Mouse (Mus musculus) adrenal gland, postnatal 10 days (tissue): Measurements from ENCODE around the gene Cd2. TPM values are rescaled to one million over a fixed set of nuclear protein-coding genes. Genes with fewer than 3 reads are reported as not detected.
A peak's percentile ranks its signal among the peaks of the same experiment; 100 is the strongest.

Experiments
- DNase-seq: peaks from one replicate; pipeline ENCODE4 v3.0.0; 2021; ENCODE audit warnings: mixed read lengths
- total RNA-seq, 2 experiments: library from RNA; stranded (reverse); gene quantifications; 2 replicates each; pipeline ENCODE4 v1.2.3; 2021

The Cd2 gene
- total RNA-seq, 2 experiments from 2014 or later, result 4.7 to 5.4 TPM

DNA sequence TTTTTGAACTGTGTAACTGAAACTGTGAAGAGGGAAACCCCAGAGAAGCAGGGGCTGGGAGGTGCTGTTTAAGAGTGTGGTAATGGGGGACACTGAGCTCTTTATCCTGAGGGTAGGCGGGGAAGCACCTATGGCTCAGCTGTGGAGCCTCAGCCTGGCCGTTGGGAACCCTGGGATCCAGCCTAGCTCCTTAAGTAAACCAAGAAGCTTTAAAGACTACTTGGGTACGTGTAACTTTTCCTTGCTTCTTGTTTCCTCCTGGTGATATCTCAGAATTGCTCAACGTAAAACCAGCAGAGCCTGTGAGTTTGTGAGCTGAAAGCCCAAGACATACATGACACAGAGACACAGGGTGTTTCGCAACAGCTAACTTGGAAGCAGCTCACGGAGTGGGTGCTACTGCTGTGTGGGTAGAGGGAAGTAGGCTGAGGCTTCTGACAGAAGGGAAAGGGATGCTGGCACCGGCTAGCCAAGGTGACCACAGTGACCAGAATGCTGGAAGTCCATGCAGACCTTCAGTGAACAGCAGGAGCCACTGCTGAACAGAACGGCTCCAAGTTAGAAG is 5.9 kb upstream of the Cd2 start:
- no peak for DNase-seq

DNA sequence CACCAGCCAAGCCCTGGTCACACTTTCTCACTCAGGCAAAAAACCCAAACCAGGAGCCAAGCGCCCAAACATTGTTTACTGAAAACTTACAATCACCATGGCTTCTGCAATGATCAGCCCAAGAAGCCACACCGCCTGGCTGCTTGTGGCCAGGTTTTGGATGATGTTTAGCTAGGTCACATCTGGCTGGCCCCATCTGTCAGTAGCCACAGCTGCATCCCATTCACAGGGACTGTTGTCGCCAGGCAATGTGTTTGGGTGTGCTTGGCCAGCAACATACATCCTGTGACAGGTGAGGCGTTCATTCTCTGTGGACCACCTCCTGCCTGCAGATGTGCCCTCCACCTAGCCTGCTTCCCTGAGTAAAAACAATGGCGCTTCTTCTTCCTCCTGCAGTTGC is 4.9 kb upstream of the Cd2 start:
- DNase-seq, result no peak

- no peak for DNase-seq
Measured at GRCm38 (mm10) chr3:101290587-101291520, 3.1 kb upstream of the Cd2 start.

GRCm38 (mm10) chr3:101290036-101290435 is 2.3 kb upstream of the Cd2 start:
- no peak for DNase-seq

DNA sequence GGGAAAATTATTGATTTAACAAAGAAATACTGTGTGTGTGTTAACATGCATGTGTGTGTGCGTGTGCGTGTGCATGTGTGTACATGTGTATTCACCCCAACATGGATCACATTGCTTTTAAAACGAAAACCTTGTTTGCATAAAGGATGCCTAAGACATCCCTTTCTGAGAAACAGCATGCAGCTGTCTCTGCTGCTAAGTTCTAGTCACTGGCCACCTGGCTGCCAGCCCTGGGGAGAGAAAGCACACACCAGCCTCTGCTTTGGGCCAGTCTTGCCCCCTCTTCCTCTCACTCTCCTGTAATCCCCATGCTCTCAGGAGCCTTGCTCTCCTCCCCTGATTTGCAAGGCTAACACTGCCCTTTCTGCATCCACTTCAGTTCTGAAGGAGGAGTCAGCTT is 1.7 kb upstream of the Cd2 start:
- DNase-seq, result no peak

- DNase-seq, result no peak
Measured at GRCm38 (mm10) chr3:101286336-101287325, 1.1 kb downstream of the Cd2 start.

DNA sequence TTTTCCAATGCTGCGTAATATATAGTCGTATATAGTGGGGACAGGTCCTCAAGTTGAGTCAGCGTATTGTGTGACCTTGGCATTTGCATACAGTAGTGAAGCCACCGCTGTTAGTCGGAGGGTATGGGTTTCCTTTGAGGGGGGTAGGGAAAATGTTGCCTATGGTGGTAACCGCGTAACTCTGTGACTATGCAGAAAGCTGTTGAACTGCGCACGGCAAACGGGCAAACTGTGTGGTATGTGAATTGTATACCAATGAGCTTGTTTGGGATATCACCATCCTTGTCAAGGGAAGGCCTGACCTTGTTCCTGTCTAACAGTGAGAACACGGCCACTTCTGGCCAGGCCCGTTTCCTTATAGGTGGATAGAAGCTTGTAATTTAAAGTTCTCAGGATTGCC is 1.9 kb downstream of the Cd2 start:
- DNase-seq, result no peak

DNA sequence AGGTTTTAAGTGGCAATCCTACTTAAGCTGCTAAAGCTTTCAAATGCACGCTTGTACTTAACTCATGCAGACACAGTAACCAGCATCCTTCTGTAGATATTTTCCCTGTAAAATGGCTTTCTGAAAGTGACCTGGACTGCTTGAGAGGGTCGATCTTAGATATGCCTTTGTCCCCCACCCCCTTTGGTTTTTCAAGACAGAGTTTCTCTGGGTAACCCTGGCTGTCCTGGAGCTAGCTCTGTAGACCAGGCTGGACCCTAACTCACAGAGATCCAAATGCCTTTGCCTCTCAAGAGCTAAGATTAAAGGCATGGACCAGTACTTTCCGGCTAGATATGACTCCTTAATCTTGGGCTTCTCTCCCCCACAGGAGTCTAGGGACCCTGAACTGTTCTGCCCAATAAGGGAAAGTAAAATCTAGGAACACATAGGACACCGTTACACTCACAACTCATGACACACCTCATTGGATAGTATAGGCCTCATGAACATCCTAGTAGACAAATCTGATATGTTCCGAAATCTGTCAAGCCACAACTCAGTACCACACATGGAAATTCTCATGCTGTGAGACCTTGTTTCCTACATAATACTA is 2.6 kb downstream of the Cd2 start:
- DNase-seq, result no peak

GRCm38 (mm10) chr3:101283869-101284706 is 3.7 kb downstream of the Cd2 start:
- DNase-seq, result no peak

DNA sequence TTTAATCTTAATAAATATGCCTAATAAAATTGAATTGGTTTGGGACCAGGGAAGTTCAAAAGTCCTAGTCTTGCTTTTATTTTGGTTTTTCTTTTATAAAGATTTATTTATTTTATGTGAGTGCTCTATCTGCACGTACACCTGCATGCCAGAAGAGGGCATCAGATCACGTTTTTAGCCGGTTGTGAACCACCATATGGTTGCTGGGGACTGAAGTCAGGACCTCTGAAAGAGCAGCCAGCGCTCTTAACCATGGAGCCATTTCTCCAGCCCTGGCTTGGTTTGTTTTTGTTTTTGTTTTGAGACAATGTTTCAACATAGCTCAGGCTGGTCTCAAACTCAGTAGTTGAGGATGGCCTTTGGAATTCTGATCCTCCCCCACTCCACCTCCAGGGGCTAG is 4.3 kb downstream of the Cd2 start:
- no peak for DNase-seq

DNA sequence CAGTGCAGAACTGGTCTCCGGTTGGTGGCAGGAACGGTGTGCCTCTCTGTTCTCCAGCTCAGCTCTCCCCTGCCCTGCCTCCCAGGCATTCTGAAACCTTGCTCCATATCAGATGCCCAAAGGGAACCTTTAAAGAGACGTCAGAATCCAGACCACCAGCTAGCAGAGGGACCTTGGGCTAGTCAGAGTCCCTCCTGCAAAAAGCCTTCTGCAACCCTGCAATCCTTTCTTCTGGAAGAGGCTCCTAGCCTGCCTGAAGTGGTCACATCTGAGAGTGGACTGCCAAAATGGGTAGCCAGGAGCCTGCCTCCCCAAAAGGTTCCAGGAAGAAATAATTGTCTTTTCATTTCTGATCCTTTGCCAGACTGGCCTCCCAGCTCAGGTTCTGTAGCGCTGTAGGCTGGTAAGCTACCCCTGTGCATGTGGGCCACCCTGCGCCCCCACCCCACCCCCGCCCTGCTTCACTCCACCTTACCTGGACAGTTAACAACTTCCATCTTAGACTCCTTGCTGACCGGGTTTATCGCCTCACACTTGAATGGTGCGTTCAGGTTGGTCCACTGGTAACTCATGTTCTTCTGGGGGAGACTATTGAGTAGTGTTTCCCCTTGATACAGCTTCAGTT is 5.1 kb downstream of the Cd2 start:
- DNase-seq, result no peak

- no peak for DNase-seq
Measured at GRCm38 (mm10) chr3:101281841-101282240, 5.9 kb downstream of the Cd2 start.

- peak; percentile 35 for DNase-seq
Measured at GRCm38 (mm10) chr3:101280348-101281311, 7.1 kb downstream of the Cd2 start.

DNA sequence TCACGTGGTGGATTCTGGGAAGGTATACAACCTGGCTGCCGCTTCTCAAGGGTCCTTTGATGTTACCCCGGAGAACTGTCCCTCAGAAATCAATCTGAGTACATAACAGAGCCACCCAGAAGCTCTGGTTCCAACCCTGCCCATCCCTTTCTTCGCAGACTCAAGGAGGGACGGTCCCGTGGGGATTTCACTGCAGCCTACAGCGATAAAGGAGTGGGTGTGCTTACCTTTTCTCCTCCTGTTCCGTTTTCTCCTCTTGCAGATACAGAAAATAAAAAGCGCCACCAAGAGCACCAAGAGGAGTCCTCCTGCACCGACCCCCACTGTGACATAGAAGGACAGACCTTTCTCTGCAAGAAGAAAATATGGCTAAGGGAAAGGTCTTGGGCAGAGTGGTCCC is 8.2 kb downstream of the Cd2 start:
- DNase-seq, result no peak

DNA sequence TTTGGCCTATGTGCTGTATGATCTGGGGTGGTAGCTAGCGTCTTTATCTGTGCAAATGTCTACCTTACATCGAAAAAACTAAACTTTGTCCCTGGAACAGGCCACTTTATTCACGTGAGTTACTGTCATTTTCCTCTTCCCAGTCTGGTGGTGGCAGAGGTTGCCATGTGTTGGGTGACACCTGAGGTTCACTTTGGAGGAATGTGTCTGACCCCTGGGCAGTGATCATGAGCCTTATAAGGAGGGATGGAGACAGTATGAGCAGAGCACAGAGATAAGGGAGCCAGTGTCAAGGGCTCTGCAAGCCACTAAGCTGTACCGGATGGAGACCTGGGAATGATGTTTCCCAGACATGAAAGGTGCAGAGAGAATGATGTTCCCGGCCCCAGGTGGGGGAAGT is 9.3 kb downstream of the Cd2 start:
- no peak for DNase-seq

- no peak for DNase-seq
Measured at GRCm38 (mm10) chr3:101277830-101278229, 9.9 kb downstream of the Cd2 start.

GRCm38 (mm10) chr3:101276501-101277320 is 11.0 kb downstream of the Cd2 start:
- DNase-seq, result no peak

GRCm38 (mm10) chr3:101275636-101276300 is 12.0 kb downstream of the Cd2 start:
- DNase-seq, result no peak
